Mouse (Mus musculus): ENCODE data around the gene Sars.

DNA sequence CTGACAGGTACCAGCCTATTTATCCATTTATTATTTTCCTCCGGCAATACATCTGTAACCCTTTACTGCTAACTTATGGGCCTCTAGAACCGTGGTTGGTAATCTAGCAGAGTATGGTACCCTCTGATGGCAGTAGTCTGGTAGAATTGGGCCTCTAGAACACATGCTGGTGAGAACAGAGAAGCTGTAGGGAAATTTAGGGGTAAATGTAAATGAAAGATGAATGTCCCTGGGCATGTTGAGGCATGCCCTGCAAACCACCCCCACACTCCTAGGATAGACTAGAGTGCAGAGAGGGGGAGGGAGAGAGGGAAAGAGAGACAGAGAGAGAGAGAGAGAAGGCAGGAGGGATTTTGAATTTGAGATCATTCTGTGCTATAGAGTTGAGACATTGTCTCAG, 60.6 kb downstream of the Sars start:
- TF ChIP-seq CTCF (IDR thresholded peaks at IDR 0.05) = no peak
- no peak for TF ChIP-seq POLR2A (IDR thresholded peaks at IDR 0.05; ENCODE audit: insufficient read depth, low read depth, low read length)
- TF ChIP-seq EP300 (IDR thresholded peaks at IDR 0.05; ENCODE audit: insufficient read depth, low read depth, low read length) = no peak
